Mouse (Mus musculus): ENCODE data around the gene Gm39115.

GRCm38 (mm10) chr7:142140696-142141095, 4.9 kb upstream of the Gm39115 start:
- TF ChIP-seq CTCF (IDR thresholded peaks at IDR 0.05) (no peak), POLR2A (IDR thresholded peaks at IDR 0.05; ENCODE audit: insufficient read depth, low read depth, low read length) (no peak), EP300 (IDR thresholded peaks at IDR 0.05; ENCODE audit: insufficient read depth, low read depth, low read length) (no peak)

All from heart, adult 2 months (tissue).